Mouse (Mus musculus) fat pad, adult 2 months (tissue): ENCODE data around the gene Vstm5.
"Not testable (repeated sequence)": the region's sequence is repeated elsewhere in the genome, so short reads cannot be mapped to it uniquely, and the experiment has no call there.

Experiments used
- DNase-seq: peaks from one replicate; pipeline ENCODE4 v3.0.0-alpha.2; 2011; ENCODE audit warnings: low read depth, low spot score; ENCODE audit errors: extremely low read depth

Gene Vstm5

DNA sequence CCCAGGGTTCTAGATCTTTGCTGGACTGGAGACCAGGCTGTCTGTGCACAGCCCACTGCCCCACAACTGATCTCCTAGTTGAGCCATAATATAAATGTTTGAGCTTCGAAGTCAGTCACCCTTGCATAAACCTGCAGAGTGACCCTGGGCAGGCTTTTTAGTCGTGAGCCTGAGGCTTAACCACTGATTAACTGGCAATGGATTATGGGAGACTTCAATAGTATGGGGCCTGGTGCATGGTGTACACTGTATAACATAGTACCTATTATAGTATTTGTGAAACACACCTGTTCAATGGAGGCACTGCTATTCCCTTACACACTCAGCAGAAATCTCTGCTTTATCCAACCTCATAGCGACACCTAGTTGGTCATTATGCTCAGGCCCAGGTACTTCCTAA, 17.4 kb downstream of the Vstm5 start:
- DNase-seq: no peak

DNA sequence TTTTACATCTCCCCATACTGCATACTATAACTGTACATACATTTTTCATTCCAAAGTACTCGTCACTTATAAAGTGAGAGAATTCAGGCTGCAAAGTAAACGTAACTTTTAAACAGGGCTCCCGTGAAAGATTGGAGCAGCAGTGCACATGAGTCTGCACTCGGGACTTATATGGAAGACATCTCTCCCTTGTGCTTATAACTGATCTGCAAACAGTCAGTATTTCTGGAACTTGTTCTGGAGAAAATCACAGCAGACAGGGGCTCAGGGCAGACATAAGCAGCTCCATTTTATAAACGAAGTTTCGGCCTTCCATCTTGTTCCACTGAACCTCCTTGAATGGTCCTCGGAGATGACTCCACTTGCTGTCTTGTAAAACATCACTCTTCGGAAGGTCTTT, 23.1 kb downstream of the Vstm5 start:
- DNase-seq: no peak

DNA sequence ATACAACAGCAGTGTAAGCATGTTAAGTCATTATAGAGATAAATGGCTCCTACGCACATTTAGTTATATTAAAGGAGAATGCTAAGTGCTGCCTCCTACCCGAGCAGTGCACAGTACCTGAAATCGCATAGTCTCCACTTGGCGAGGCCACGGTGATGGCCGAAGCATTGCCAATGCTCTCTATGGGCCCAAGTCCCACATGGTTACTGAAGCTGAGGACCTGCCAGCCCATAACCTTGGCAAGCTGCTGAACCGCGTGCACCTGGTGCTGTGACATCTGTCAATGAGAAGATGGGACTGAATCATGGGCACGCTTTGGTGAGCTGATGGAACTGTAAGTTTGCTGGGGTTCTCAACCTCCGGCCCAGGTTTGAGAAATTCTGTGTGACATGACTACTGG, 24.6 kb downstream of the Vstm5 start:
- no peak for DNase-seq

DNA sequence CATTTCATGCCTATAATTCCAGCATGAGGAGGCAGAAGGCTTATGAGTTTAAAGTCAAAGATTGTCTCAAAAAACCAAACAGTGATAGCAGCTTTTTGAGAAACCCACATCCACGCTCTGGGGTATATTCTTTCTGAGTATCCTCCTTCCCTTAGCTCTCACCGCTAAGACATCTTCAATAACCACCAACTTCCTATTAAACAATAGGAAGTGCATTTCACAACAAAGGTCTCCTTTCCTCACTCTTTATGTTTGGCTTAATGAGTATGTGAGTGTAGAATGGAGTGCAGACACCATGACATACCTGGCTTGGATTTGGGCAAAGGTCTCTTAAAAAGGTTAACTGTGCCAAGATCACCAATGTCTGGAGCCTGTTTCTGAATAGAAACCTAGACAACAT, 35.1 kb downstream of the Vstm5 start:
- no peak for DNase-seq

DNA sequence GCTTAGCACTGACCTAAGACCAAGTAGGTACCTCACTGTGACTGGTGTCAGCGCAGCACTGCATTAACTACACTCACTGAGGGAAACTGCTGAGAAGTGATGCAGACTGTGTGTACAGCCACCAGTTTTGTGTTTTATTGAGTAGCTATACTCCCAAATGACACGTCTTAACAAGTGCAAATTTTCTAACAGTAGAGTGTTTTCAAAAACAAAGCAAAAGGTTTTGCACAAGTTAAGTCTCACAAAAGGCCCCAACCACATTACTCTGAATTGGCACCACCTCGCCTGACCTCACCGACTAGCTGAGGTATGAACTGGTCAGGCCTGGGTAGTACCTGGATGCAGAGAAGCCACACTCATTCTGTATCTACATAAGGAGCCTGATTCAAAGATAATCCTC, 38.0 kb downstream of the Vstm5 start:
- DNase-seq: no peak

DNA sequence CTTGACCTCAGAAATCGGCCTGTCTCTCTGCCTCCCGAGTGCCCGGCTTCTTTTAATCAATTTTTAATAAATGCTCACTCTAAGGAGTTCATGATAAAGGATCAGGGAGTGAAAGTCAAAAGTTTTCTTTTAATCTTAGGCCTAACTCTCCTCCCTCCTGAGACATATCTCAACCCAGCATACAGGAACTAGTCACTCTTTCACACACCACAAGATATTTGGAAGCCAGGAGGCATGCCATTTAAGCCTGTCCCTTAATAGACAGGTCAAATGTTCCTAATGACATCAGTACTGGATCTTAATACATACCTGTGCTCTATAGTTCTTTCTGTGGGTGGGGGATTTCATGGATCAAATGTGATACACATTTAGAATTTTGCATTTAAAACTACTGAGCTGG, 39.5 kb downstream of the Vstm5 start:
- no peak for DNase-seq

DNA sequence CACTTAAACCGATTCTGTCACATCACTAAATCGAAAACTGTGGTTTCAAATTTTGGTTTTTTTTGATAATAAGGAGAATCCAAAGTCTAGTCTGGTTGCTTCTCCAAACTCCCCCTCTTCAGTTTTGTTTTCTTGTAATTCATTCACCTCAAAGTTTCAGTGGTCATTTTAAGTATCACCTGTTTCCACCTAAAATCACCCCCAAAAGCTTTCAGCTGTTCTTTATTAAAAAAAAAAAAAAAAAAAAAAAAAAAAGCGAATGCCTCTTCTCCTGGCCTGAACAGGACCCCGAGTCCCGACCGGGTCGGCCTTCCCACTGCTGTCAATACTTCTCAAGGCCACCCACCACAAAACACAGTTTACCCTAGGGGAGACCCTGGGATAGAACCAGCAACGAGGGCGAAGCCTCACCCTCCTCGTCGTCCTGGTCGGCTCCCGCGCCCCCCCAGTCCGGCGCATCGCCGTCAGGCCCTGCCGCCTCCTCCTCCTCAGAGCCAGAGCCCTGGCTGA, 40.3 kb downstream of the Vstm5 start:
- no peak for DNase-seq

DNA sequence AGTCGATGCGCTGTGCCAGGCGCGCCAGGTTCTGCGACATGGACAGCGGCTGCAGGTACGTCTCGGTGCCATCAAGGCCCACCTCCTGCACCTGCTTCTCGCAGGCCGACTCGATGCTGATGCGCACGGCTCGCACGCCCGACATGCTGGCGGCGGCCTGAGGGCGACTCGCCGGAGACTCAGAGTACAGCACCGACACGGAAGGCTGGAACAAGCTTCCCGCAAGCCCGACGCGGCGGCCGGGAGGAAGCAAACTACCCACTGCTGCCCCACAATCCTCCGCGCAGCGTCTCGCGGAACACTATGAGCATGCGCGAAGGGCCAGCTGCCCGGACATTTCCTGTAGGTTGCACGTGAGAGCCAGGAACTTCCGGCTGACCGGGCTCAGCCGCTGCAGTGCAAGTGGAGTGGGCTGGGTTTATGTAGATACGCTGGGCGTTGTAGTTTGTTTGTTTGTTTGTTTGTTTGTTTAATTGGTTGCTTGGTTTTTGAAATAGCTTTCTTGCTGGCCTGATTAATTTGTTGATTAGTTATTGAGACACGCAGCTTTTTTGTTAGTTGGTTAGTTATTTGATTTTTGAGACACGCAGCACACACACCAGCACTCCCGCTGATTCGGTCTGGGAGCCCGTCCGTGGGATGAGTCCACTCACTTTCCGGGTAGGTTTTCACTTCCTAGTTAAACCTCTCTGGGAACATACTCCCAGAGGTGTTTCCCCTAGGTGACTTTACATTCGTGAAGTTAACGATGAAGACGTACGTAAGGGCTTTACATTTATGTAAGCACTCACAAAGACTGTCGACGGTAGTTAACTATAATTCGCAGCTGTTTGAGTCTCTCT, 41.0 kb downstream of the Vstm5 start, which contains the start of gene Med17:
TSS of gene Med17 (minus strand) at position 283 of the 842 bp plus-strand sequence.
- peak; percentile 45 for DNase-seq

DNA sequence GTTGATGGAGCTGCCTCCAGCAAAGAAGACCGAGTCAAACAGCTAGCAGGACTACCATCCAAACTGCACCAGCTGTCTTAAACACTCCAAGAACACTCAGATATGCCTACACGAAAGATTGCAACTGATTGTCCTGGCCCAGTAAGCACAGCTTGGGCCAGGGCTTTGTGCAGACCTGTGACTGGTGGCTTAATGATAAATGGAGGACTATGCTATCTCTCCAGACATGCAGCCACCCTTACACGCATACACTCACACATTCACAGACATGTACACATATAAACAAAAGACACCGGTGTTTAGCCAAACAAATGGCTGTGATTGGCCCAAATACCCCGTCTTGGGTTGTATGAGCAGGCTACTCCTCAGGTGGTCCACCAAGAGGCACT, 41.6 kb downstream of the Vstm5 start:
- no peak for DNase-seq

DNA sequence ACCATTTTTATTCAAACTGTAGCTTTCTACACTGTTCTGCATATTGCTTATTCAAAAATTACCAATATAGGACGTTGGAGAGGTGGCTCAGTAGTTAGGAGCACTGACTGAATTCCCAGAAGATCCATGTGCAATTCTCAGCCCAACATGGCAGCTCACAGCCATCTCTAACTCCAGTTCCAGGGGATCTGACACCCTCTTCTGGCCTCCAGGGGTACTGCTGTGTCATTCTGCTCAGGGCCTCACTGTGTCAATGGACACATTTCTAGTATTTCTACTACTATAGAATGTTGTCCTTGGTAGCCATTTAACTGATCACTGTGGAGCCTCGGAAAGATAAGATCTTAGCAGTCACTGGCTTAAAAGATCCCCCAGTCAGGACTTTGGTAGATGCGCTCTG, 46.6 kb downstream of the Vstm5 start:
- no peak for DNase-seq

DNA sequence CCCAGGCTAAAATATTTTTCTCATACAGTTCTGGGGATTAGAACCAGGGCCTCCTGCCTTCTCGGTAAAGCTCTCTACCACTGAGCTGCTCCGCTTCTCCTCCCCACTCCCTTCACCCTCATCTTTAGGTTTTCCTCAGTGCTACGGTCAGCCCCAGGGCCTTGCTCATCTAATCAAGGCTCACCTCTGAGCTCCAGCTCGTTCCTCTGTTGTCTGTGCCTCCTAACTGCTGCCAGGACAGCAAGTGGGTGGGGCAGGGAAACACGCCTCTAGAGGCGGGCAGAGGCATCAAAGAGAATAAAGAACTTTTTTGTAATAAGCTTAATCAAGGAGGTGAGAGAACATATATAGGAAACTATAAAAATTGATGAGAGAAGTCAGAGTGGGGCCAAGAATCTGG, 49.0 kb downstream of the Vstm5 start:
- no peak for DNase-seq

DNA sequence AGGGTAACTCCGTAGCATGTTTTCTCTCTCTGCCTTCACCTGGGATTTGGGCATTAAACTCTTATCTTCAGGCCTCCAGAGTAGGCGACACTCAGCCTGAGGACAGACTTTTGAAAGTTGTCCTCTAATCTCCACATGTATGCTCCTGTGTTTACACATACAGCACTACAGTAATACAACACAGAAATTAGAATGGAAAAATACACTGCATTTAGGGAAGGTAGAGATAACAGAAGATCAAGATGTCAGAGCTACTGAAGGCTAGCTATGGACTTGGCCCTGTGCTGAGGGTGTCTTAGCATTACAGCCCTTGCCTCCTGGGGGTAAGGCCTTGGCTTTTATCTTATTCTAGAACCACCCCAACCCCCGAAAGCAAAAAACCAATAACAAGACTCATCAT, 49.6 kb downstream of the Vstm5 start:
- no peak for DNase-seq

DNA sequence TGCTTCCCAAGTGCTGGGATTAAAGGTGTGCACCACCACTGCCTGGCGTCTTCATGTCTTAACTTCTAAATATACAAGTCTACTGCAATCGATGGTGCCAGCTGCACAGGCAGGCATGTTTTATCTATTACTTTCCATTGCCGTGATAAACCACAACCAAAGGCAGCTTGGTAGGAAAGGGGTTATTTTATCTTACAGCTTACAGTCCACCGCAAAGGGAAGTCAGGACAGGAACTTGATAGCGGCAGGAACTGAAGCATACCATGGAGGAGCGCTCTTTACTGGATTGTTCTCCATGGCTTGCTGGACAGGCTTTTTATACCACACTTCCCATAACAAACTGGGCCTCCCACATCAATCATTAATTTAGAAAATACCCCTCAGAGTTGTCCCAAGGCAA, 50.4 kb downstream of the Vstm5 start:
- no peak for DNase-seq

DNA sequence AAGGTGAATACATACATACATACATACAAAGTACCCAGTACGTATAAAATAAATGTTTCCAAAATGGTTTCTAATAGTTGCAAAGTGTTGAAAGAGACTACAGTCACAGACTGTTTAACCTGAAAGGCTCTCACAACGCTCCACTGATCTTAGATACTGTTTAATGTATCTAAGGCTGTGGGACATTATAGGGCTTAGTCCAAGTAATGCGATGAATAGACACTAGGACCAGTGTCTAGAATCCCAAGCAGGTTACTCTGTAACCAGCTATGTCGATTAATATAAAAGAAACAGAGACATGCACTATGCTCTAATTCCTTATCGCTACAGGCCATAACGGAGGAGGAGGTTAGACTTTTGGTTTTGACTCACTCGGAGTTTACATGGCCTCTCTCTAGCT, 58.3 kb downstream of the Vstm5 start:
- no peak for DNase-seq

DNA sequence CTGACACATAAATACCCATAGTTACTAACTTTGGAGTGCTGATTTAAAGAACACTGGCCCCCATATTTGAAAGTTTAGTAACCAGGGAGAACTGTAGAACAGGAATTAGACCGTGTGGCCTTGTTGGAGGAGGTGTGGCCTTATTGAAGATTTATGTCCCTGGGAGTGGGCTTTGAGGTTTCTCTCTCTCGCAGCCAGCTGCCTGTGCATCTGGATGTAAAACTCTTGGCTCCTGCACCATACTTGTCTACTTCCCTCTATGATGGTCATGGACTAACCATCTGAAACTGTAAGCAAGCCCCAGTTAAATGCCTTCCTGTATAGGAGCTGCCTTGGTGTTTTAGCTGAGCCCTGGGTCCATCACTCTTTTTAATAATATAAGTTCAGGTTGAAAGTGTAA, 59.6 kb downstream of the Vstm5 start:
- no peak for DNase-seq

DNA sequence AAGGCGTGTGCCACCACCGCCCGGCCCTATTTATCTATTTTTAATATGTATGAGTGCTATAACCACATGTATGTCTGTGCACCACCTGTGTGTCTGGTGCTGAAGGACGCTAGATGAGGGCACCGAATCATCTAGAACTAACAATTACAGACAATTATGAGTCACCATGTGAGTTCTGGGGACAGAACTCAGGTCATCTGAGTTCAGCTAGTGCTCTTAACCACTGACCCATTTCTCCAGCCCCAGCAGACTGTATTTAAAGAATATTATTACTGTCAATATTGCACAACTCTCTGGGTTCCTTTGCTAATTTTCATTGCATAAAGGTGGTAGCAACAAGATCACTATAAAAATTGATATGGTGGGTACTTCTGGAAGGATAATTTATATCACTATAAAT, 61.2 kb downstream of the Vstm5 start:
- DNase-seq: no peak

DNA sequence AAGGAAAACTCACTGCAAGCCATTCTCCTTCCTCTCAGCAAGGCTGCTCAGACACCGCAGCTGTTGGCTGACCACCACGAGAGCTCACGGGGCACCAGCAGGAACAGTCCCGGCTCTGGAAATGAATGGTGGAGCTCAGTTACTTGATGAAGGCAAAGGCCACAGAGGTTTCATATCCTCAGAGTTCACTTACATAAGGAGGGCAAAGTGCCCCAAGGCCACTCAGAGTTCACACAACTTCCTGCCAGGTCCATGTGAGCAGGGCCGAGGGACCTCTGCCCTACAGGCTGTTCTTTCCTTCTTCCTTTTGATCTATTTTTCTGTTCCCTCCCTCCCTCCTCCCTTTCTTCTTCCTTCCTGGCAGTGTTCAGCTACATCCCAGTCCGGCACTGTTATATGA, 62.6 kb downstream of the Vstm5 start:
- no peak for DNase-seq

DNA sequence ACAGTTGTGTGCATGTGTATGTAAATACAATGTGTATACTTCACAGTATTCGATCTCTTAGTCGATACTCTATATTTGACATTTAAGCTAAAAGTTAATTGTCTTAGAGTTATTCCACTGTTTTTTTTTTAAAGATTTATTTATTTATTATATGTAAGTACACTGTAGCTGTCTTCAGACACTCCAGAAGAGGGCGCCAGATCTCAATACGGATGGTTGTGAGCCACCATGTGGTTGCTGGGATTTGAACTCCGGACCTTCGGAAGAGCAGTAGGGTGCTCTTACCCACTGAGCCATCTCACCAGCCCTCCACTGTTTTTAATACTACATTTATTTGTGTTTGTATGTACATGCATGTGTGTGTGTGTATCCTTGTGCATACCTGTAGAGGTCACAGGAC, 63.2 kb downstream of the Vstm5 start:
- DNase-seq: not testable (repeated sequence)

DNA sequence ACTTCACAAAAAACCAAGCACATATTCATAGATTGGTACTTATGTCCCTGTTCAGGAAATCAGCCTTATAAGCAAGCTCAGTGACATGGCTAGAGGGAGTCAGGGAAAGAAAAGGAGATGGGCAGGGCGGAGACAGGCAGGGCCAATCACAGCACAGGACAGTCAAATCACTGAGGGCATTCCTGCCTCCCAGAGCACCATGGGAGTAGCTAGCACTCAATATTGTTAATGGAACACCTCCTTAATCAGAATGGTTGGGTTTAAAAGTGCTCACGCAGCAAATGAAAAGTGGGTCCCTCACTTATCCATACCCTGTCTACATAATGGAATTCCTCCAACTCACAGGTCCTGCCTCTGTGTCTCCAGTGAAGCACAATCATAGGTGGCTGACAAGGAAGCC, 64.0 kb downstream of the Vstm5 start:
- DNase-seq: no peak

DNA sequence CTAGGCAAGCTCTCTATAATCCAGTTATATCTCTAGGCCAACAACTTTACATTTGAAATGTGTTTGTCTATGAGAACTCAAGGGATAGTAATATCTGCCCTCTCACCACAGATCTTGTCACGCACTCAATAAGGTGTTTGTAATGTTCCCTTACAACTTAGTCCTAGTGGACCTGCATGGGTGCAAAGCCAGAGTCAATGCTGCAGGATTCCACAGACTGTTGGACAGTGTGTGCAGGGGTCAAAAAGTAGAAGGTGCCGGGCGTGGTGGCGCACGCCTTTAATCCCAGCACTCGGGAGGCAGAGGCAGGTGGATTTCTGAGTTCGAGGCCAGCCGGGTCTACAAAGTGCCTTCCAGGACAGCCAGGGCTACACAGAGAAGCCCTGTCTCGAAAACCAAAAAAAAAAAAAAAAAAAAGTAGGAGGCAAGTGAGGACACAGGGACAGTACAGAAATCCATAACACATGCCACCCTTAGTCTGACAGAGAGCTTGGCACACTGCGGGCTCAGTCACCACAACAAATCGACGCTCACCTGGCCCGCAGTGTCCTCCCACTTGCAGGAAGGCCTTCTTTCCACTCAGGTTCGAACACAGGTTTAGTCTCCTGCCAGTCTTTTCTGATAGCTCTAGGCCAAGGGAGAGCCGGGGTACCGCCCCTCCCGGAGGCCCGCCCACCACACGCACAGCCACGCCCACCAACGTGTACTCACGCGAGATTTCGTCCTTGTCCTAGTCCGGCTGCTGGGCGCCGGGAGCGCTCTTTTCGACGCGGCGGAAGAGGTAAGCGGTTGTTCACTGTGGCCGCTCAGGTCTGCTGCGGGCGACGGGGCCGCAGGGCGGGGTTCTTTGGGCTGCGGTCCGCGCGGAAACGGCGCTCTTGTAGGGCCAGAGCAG, 66.9 kb downstream of the Vstm5 start, which contains the start of gene Taf1d:
TSS of gene Taf1d (plus strand) at position 712 of the 895 bp plus-strand sequence.
- peak; percentile 43 for DNase-seq

DNA sequence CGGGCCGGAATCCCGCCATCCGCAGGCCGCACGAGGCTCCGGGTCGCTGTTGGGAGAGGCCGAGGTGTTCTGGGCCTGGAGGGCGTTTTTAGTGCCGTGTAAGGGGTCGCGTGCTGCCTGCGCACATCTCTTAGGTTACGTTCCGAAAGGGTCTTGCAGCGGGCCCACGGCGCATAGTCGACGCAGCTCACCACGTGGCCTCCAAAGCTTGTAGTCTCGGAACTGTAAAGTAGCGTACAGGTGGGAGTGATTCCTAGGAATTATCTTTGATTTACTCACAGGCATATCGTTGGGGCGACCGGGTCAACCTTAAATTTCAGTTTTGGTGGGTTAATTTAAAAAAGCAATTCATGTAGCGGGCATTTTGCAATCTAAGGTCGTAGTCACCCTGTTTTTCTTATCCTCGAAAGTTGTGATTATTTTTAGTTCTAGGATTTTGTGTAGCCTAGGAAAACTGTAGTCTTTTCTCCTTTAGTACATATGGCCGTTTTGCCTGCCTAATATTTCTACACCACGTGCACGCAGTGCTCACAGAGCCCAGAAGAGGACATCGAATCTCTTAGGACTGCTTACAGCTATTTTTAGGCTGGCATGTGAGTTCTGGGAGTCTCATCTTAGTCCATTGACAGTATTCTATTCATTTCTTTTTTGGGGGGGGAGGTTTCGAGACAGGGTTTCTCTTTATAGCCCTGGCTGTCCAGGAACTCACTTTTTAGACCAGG, 67.7 kb downstream of the Vstm5 start, which contains the start of gene 4931406C07Rik:
TSS of gene 4931406C07Rik (minus strand) at position 51 of the 722 bp plus-strand sequence.
- DNase-seq: no peak
